Mouse (Mus musculus): ENCODE data around the gene Lsmem1. TPM values are rescaled to one million over a fixed set of nuclear protein-coding genes. Genes with fewer than 3 reads are reported as not detected.

The Lsmem1 gene
- total and polyA plus RNA-seq, 3 experiments: not detected

- Histone ChIP-seq H3K27me3 (replicated peaks) (no peaks in the 10 kb centered on the region), H3K9me3 (replicated peaks; ENCODE audit: low read length) (no peaks in the 10 kb centered on the region), H3K36me3 (replicated peaks in 1 of 2; ENCODE audit: control insufficient read depth in 1 of 2, insufficient read depth in 1 of 2, low read length in 1 of 2) (no peaks in the 10 kb centered on the region), H3K27ac (ENCODE audit: insufficient read depth, low read depth) (no peak overlapping the region), H3K79me2 (replicated peaks; ENCODE audit: control insufficient read depth, extremely low read depth, insufficient read depth, poor library complexity, severe bottlenecking) (no peaks in the 10 kb centered on the region), H3K4me3 (replicated peaks in 1 of 3; ENCODE audit: low read depth in 2 of 3, low read length in 2 of 3, poor library complexity in 1 of 3) (no peak overlapping the region), H3K4me2 (ENCODE audit: insufficient read depth, low read depth, poor library complexity, severe bottlenecking) (no peak overlapping the region), H3K4me1 (ENCODE audit: control insufficient read depth in 1 of 2, insufficient read depth in 2 of 2) (peaks cover 20 to 34% of the 10 kb centered on the region in 2 experiments), H3K9ac (ENCODE audit: insufficient read depth, low read depth) (no peak overlapping the region)
- dilution Hi-C loops (cut with MboI; ENCODE audit: extremely low pct_ligation_motif_present, extremely low pct_unique_long_range_greater_than_20kb, low sequenced_read_pairs) (no loop called here), in situ Hi-C loops (cut with MboI; ENCODE audit: low pct_ligation_motif_present, low pct_unique_long_range_greater_than_20kb, low sequenced_read_pairs) (no loop called here)
- TF ChIP-seq MYC (IDR thresholded peaks at IDR 0.05; ENCODE audit: low read depth, low read length) (no peak), NELFE (IDR thresholded peaks at IDR 0.05; ENCODE audit: low read depth, low read length) (no peak), JUN (IDR thresholded peaks at IDR 0.05; ENCODE audit: insufficient read depth, low read depth, low read length) (no peak), ZNF384 (IDR thresholded peaks at IDR 0.05; ENCODE audit: low read depth, low read length) (no peak), PAX5 (IDR thresholded peaks at IDR 0.05; ENCODE audit: low read length) (no peak), TBP (conservative IDR thresholded peaks at IDR 0.05; ENCODE audit: low read depth, low read length) (no peak), RAD21 (IDR thresholded peaks at IDR 0.05; ENCODE audit: low read depth, low read length) (no peak), BHLHE40 (IDR thresholded peaks at IDR 0.05; ENCODE audit: low read depth, low read length) (no peak), TCF12 (IDR thresholded peaks at IDR 0.05; ENCODE audit: low read depth, low read length) (no peak), HCFC1 (IDR thresholded peaks at IDR 0.05; ENCODE audit: low read depth, low read length) (no peak)
- DNase-seq (ENCODE audit: extremely low read depth): no peak
Observed at GRCm38 (mm10) chr12:40245434-40245970, 46.2 kb upstream of the Lsmem1 start.

GRCm38 (mm10) chr12:40244926-40245325 is 45.6 kb upstream of the Lsmem1 start:
- Histone ChIP-seq H3K4me3 (replicated peaks in 1 of 3; ENCODE audit: low read depth in 2 of 3, low read length in 2 of 3, poor library complexity in 1 of 3) (no peak overlapping the region), H3K36me3 (replicated peaks in 1 of 2; ENCODE audit: control insufficient read depth in 1 of 2, insufficient read depth in 1 of 2, low read length in 1 of 2) (no peaks in the 10 kb centered on the region), H3K27ac (ENCODE audit: insufficient read depth, low read depth) (no peak overlapping the region), H3K4me1 (ENCODE audit: control insufficient read depth in 1 of 2, insufficient read depth in 2 of 2) (peaks cover 20 to 34% of the 10 kb centered on the region in 2 experiments), H3K9me3 (replicated peaks; ENCODE audit: low read length) (no peaks in the 10 kb centered on the region), H3K79me2 (replicated peaks; ENCODE audit: control insufficient read depth, extremely low read depth, insufficient read depth, poor library complexity, severe bottlenecking) (no peaks in the 10 kb centered on the region), H3K9ac (ENCODE audit: insufficient read depth, low read depth) (no peak overlapping the region), H3K4me2 (ENCODE audit: insufficient read depth, low read depth, poor library complexity, severe bottlenecking) (no peak overlapping the region), H3K27me3 (replicated peaks) (no peaks in the 10 kb centered on the region)
- TF ChIP-seq ELF1 (IDR thresholded peaks at IDR 0.05; ENCODE audit: low read depth, low read length) (no peak), E2F4 (IDR thresholded peaks at IDR 0.05; ENCODE audit: insufficient replicate concordance, low read depth, low read length) (no peak), MAZ (IDR thresholded peaks at IDR 0.05; ENCODE audit: low read depth, low read length) (no peak), CHD1 (IDR thresholded peaks at IDR 0.05; ENCODE audit: low read depth, low read length) (no peak), JUN (IDR thresholded peaks at IDR 0.05; ENCODE audit: insufficient read depth, low read depth, low read length) (no peak), POLR2A (IDR thresholded peaks at IDR 0.05; ENCODE audit: low read depth, low read length) (no peak), USF1 (IDR thresholded peaks at IDR 0.05; ENCODE audit: low read depth, low read length) (no peak), ZKSCAN1 (IDR thresholded peaks at IDR 0.05; ENCODE audit: borderline replicate concordance, low read depth, low read length) (no peak), POLR2AphosphoS2 (IDR thresholded peaks at IDR 0.05; ENCODE audit: low read depth, low read length) (no peak), NELFE (IDR thresholded peaks at IDR 0.05; ENCODE audit: low read depth, low read length) (no peak), BHLHE40 (IDR thresholded peaks at IDR 0.05; ENCODE audit: low read depth, low read length) (no peak), JUND (conservative IDR thresholded peaks at IDR 0.05; ENCODE audit: low read depth, low read length) (no peak), EP300 (IDR thresholded peaks at IDR 0.05; ENCODE audit: low read length) (no peak), KAT2A (IDR thresholded peaks at IDR 0.05; ENCODE audit: insufficient replicate concordance, low read length) (no peak), GABPA (IDR thresholded peaks at IDR 0.05; ENCODE audit: insufficient replicate concordance, low read depth, low read length) (no peak), TCF12 (IDR thresholded peaks at IDR 0.05; ENCODE audit: low read depth, low read length) (no peak), RAD21 (IDR thresholded peaks at IDR 0.05; ENCODE audit: low read depth, low read length) (no peak), ZMIZ1 (IDR thresholded peaks at IDR 0.05; ENCODE audit: low read depth, low read length) (no peak), MXI1 (IDR thresholded peaks at IDR 0.05; ENCODE audit: low read depth, low read length) (no peak)
- in situ Hi-C loops (cut with MboI; ENCODE audit: low pct_ligation_motif_present, low pct_unique_long_range_greater_than_20kb, low sequenced_read_pairs) (no loop called here), dilution Hi-C loops (cut with MboI; ENCODE audit: extremely low pct_ligation_motif_present, extremely low pct_unique_long_range_greater_than_20kb, low sequenced_read_pairs) (no loop called here)
- DNase-seq (ENCODE audit: extremely low read depth): no peak
